ENCODE assay signal across 25 mouse cellular contexts in the genomic region with DNA sequence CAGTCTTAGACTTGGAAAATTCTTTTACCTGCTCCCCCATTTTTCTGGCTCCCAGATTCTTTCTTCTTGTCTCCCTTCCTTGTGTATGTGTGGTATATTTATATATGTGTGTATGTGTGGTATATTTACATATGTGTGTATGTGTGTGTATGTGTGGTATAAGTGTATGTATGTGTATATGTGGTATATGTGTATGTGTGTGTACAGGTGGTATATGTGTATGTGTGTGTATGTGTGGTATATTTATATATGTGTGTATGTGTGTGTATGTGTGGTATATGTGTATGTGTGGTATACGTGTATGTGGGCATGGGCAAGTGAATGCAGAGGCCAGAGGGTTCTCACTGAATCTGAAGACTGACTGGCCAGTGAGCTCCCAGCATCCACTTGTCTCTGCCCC. TPM values are rescaled to one million over a fixed set of nuclear protein-coding genes. Genes with fewer than 3 reads are reported as not detected.
DNase-seq lines count a peak whose midpoint lies in the region; ATAC-seq lines count a peak whose summit lies in the region.
"Had no signal": no experiment of that assay in that cellular context is flagged by ENCODE, and none has a peak within 500 bp of the region (broad histone marks: within the 10 kb centered on the region; RNA-seq: fewer than 3 reads in every experiment).

No protein-coding gene starts in this region.

- H3K36me3 ChIP-seq in heart, embryonic 11.5 days (ENCODE audit: control insufficient read depth, insufficient read depth, low read length), result no peaks in the 10 kb centered on the region
- no peaks in the 10 kb centered on the region for H3K36me3 ChIP-seq in midbrain, embryonic 11.5 days (ENCODE audit: control insufficient read depth, insufficient read depth, low read length)
- H3K36me3 ChIP-seq in midbrain, embryonic 15.5 days (replicated peaks), result no peaks in the 10 kb centered on the region
- no peaks in the 10 kb centered on the region for H3K36me3 ChIP-seq in limb, embryonic 15.5 days
- H3K36me3 ChIP-seq: forebrain, embryonic 12.5 days; forebrain, embryonic 15.5 days had no signal

- H3K27ac ChIP-seq in heart, embryonic 11.5 days (ENCODE audit: low read depth, low read length), result no peak overlapping the region
- H3K27ac ChIP-seq in midbrain, embryonic 11.5 days (ENCODE audit: low read depth, low read length), result no peak overlapping the region
- no peak overlapping the region for H3K27ac ChIP-seq in midbrain, embryonic 15.5 days
- no peak overlapping the region for H3K27ac ChIP-seq in limb, embryonic 15.5 days
- H3K27ac ChIP-seq: forebrain, embryonic 12.5 days; forebrain, embryonic 15.5 days; hindbrain, embryonic 14.5 days; hindbrain, postnatal 0 days had no signal

- H3K27me3 ChIP-seq in heart, embryonic 11.5 days (ENCODE audit: control insufficient read depth, insufficient read depth, low read length), result no peaks in the 10 kb centered on the region
- H3K27me3 ChIP-seq in midbrain, embryonic 11.5 days (ENCODE audit: control insufficient read depth, insufficient read depth, low read length), result no peaks in the 10 kb centered on the region
- H3K27me3 ChIP-seq in midbrain, embryonic 15.5 days (replicated peaks), result peaks cover 3% of the 10 kb centered on the region; the same call in 1 of the 2 replicates
- no peaks in the 10 kb centered on the region for H3K27me3 ChIP-seq in limb, embryonic 15.5 days
- H3K27me3 ChIP-seq: forebrain, embryonic 15.5 days had no signal

- no peak for DNase-seq in heart, postnatal 36 days
- DNase-seq in midbrain, embryonic 11.5 days (ENCODE audit: low spot score, missing footprints), result peak; percentile 60
- DNase-seq in frontal cortex, adult 2 months (ENCODE audit: extremely low spot score in 1 of 2, low spot score in 1 of 2), result no peak
- DNase-seq: adrenal gland, adult 8-10 months; adrenal gland, postnatal 25 days; cerebellum, adult 11-12 months; cerebellum, adult 8-10 months; cerebellum, postnatal 10 days; cerebellum, postnatal 36 days; embryo, embryonic 11 days; gastrocnemius, postnatal 25 days; heart, adult 18-20 months; heart, postnatal 10 days; heart, postnatal 4 days had no signal

- no peak overlapping the region for H3K9ac ChIP-seq in heart, embryonic 11.5 days (ENCODE audit: low read depth, low read length)
- H3K9ac ChIP-seq in midbrain, embryonic 11.5 days (ENCODE audit: low read length), result no peak overlapping the region
- H3K9ac ChIP-seq in midbrain, embryonic 15.5 days, result no peak overlapping the region
- H3K9ac ChIP-seq in limb, embryonic 15.5 days, result no peak overlapping the region
- H3K9ac ChIP-seq: forebrain, embryonic 12.5 days; forebrain, embryonic 15.5 days; hindbrain, embryonic 14.5 days had no signal

- intact Hi-C loops in heart, postnatal 36 days (cut with DNase I), result no loop called here

- no peaks in the 10 kb centered on the region for H3K9me3 ChIP-seq in heart, embryonic 11.5 days (replicated peaks; ENCODE audit: control insufficient read depth, low read length)
- no peaks in the 10 kb centered on the region for H3K9me3 ChIP-seq in midbrain, embryonic 11.5 days (ENCODE audit: control insufficient read depth, low read length)
- H3K9me3 ChIP-seq in midbrain, embryonic 15.5 days, result no peaks in the 10 kb centered on the region
- no peaks in the 10 kb centered on the region for H3K9me3 ChIP-seq in limb, embryonic 15.5 days
- H3K9me3 ChIP-seq: forebrain, embryonic 12.5 days; forebrain, embryonic 15.5 days had no signal

- H3K4me1 ChIP-seq in heart, embryonic 11.5 days (ENCODE audit: control insufficient read depth, insufficient read depth, low read length), result peaks cover 8% of the 10 kb centered on the region
- no peaks in the 10 kb centered on the region for H3K4me1 ChIP-seq in midbrain, embryonic 11.5 days (ENCODE audit: control insufficient read depth, insufficient read depth, low read length)
- 0 out of 2 replicates have a peak, but pooled peaks cover 3% of the 10 kb centered on the region for H3K4me1 ChIP-seq in midbrain, embryonic 15.5 days
- 0 out of 2 replicates have a peak, but pooled peaks cover 14% of the 10 kb centered on the region for H3K4me1 ChIP-seq in limb, embryonic 15.5 days
- H3K4me1 ChIP-seq: forebrain, embryonic 12.5 days had no signal

- 88% methylated on average over 1 of the region's 1 CpGs for WGBS in heart, embryonic 11.5 days (ENCODE audit: insufficient replicate concordance)
- WGBS in midbrain, embryonic 11.5 days, result 90% methylated on average over 1 of the region's 1 CpGs
- WGBS in midbrain, embryonic 15.5 days, result 77% methylated on average over 1 of the region's 1 CpGs
- 83% methylated on average over 1 of the region's 1 CpGs for WGBS in limb, embryonic 15.5 days

- ATAC-seq in heart, embryonic 11.5 days (replicated peaks; ENCODE audit: insufficient number of reproducible peaks, low FRiP score, low TSS enrichment), result peak; percentile 55; the same call in 1 of the 2 replicates
- ATAC-seq in midbrain, embryonic 11.5 days (ENCODE audit: low FRiP score), result no peak
- ATAC-seq in midbrain, embryonic 15.5 days (replicated peaks), result no peak; the same call in 1 of the 2 replicates
- peak; percentile 72; the same call in 1 of the 2 replicates for ATAC-seq in limb, embryonic 15.5 days (ENCODE audit: insufficient number of reproducible peaks, low FRiP score, low TSS enrichment, low read depth)
- ATAC-seq: activated CD4-positive, CD25-positive, alpha-beta regulatory T cell, adult 4 months; forebrain, embryonic 15.5 days; hindbrain, postnatal 0 days; inflammation-experienced regulatory T-cells, adult 6 months; intestine, postnatal 0 days had no signal

- no peak overlapping the region for H3K4me2 ChIP-seq in heart, embryonic 11.5 days
- H3K4me2 ChIP-seq in midbrain, embryonic 11.5 days, result no peak overlapping the region
- H3K4me2 ChIP-seq in midbrain, embryonic 15.5 days, result no peak overlapping the region
- no peak overlapping the region for H3K4me2 ChIP-seq in limb, embryonic 15.5 days
- H3K4me2 ChIP-seq: forebrain, embryonic 12.5 days; forebrain, embryonic 15.5 days; hindbrain, embryonic 14.5 days had no signal

- no peak overlapping the region for H3K4me3 ChIP-seq in heart, embryonic 11.5 days (ENCODE audit: low read depth, low read length)
- H3K4me3 ChIP-seq in midbrain, embryonic 11.5 days (ENCODE audit: low read depth, low read length), result no peak overlapping the region
- no peak overlapping the region for H3K4me3 ChIP-seq in midbrain, embryonic 15.5 days
- no peak overlapping the region for H3K4me3 ChIP-seq in limb, embryonic 15.5 days
- H3K4me3 ChIP-seq: erythroblast, embryonic 14.5 days; forebrain, embryonic 12.5 days; forebrain, embryonic 15.5 days had no signal

RNA-seq across cellular contexts. Expression of a gene that starts 5.7 kb away (rescaled TPM):
- 62.5 and 68.7 TPM in 2 replicates for polyA plus RNA-seq in heart, embryonic 11.5 days (2014; fragmentation: Nextera tagmentation; extraction: Ambion mirVana)
- total RNA-seq in heart, postnatal 36 days (2021), result 100 to 1,000 TPM; 286 to 292 TPM
- polyA plus RNA-seq in midbrain, embryonic 11.5 days (2014; fragmentation: Nextera tagmentation; extraction: Ambion mirVana), result 7.5 and 8.3 TPM in 2 replicates
- polyA plus RNA-seq in midbrain, embryonic 15.5 days (2015; fragmentation: Nextera tagmentation; extraction: Ambion mirVana), result 5.0 TPM in 2 replicates
- 21.4 and 21.8 TPM in 2 replicates for polyA plus RNA-seq in limb, embryonic 15.5 days (2015; fragmentation: Nextera tagmentation; extraction: Ambion mirVana)
- polyA plus RNA-seq in frontal cortex, adult 2 months (2012; rRNA removed), result 9.0 and 9.9 TPM in 2 replicates

Comparison
In these comparisons a context has a peak if more than half of its experiments do, and no peak if none do; other contexts are left out.
1. ATAC-seq: peak in heart, embryonic 11.5 days (single experiment) and limb, embryonic 15.5 days (single experiment); none in midbrain, embryonic 11.5 days (single experiment) and midbrain, embryonic 15.5 days (single experiment).